Mouse (Mus musculus) embryonic stem cell, embryonic (primary cell): ENCODE data around the gene Scamp3.

Experiments used
- CTCF ChIA-PET, 4 experiments: fragments of 300-600 bp in 2 of 4; fragments of 350-600 bp in 2 of 4; sonication (Branson Sonifier 250); formaldehyde crosslinking; loops; one replicate each; lab custom pipeline; 2022; ENCODE audit warnings: inconsistent platforms in 2 of 4; lab: Charles Lee
- POLR2A ChIA-PET, 4 experiments: fragments of 300-600 bp in 2 of 4; fragments of 350-600 bp in 2 of 4; sonication (Branson Sonifier 250); formaldehyde crosslinking; loops; one replicate each; lab custom pipeline; 2022; ENCODE audit warnings: antibody characterized with exemption in 4 of 4, inconsistent platforms in 1 of 4; lab: Charles Lee

The Scamp3 gene

DNA sequence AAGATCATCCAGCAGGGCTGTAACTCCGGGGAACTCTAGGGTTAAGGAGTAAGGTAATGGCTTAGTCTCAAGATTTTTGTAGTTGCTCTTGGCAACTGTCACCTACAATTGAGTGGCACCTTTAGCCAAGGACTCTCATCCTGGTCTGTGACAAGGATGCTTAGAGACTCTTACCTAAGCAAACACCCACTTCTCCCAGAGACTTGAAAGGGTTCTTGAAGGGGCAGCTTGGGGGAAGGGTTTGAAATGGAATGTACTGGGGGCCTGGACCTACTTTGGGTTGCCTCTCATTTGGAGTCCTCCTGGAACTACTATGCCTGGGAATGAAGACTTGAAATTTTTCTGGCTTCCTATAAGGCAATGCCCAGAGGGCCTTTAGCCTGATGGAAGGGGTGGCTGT, 41.0 kb downstream of the Scamp3 start:
- POLR2A ChIA-PET, result interaction anchor here in 2 of 4 experiments (0.6 to 2.2 kb wide), 8 partner anchors 8 to 735 kb away, joined by 3 to 14 read pairs (median 3); partner anchors contain the start of gene Mtx1 (in 1 of the 2)
- CTCF ChIA-PET, result interaction anchor here in 1 of 4 experiments (3.2 kb wide), 1 partner anchor 25 kb away, joined by 12 read pairs; no protein-coding TSS in a partner anchor

- POLR2A ChIA-PET, result interaction anchor here in 1 of 4 experiments (0.6 kb wide), 1 partner anchor 88 kb away, joined by 3 read pairs; no protein-coding TSS in a partner anchor
- CTCF ChIA-PET, result interaction anchor here in 2 of 4 experiments (0.6 to 3.2 kb wide), 3 partner anchors 23 to 166 kb away, joined by 3 to 12 read pairs (median 4); no protein-coding TSS in a partner anchor
These were observed 42.3 kb downstream of the Scamp3 start for GRCm38 (mm10) chr3:89219546-89219945.

GRCm38 (mm10) chr3:89221167-89221566, 43.9 kb downstream of the Scamp3 start:
- ChIA-PET CTCF (no interaction called here), POLR2A (no interaction called here)

- POLR2A ChIA-PET, result interaction anchor here in 3 of 4 experiments (0.6 to 4.7 kb wide), 24 partner anchors 8 to 212 kb away, joined by 3 to 58 read pairs (median 6); partner anchors contain the start of genes Scamp3 (in 2 of the 3), Thbs3 (in 2 of the 3), Clk2 (in 1 of the 3) and Efna1 (in 1 of the 3)
- CTCF ChIA-PET, result interaction anchor here in 3 of 4 experiments (0.5 to 3.9 kb wide), 7 partner anchors 19 to 256 kb away, joined by 3 to 40 read pairs (median 4); partner anchors contain the start of genes Krtcap2 (in 2 of the 3) and Trim46 (in 1 of the 3)
These were observed 47.5 kb downstream of the Scamp3 start for GRCm38 (mm10) chr3:89224796-89225195.

- CTCF ChIA-PET, result interaction anchor here (0.5 to 3.9 kb wide), 10 partner anchors 16 to 256 kb away, joined by 3 to 40 read pairs (median 3); partner anchors contain the start of genes Krtcap2 (in 2 of the 4), Adam15 (in 1 of the 4) and Trim46 (in 1 of the 4)
- POLR2A ChIA-PET, result interaction anchor here in 3 of 4 experiments (0.6 to 4.7 kb wide), 45 partner anchors 8 to 231 kb away, joined by 3 to 58 read pairs (median 4); partner anchors contain the start of genes Thbs3 (in 3 of the 3), Fam189b (in 2 of the 3), Krtcap2 (in 2 of the 3) and Scamp3 (in 2 of the 3)
These were observed 48.1 kb downstream of the Scamp3 start for GRCm38 (mm10) chr3:89225321-89225815.

DNA sequence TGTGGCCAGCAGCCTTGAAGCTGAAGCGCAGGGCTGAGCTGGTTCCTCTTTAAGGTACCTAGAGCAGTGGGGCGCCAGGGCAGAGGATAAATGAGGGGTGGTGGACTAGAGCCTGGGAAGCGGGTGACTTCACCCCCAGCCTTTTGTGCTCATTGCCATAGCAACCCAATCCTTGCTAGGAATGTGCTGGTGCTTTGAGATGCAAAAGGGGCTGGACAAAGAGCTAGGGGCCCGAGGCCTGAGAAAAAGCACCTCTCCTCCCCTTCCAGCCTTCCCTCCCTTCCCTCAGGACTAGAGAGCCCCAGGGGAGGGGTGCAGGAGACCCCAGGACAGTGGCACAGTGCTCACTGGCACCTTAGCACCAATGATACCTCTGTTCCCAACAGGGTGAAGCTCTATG, 48.6 kb downstream of the Scamp3 start:
- CTCF ChIA-PET, result interaction anchor here in 3 of 4 experiments (0.6 to 3.9 kb wide), 13 partner anchors 12 to 547 kb away, joined by 3 to 40 read pairs (median 3); partner anchors contain the start of genes Krtcap2 (in 2 of the 3), Adam15 (in 1 of the 3), Hcn3 (in 1 of the 3) and Trim46 (in 1 of the 3)
- POLR2A ChIA-PET, result interaction anchor here (0.6 to 4.7 kb wide), 61 partner anchors 9 to 673 kb away, joined by 3 to 58 read pairs (median 4); partner anchors contain the start of genes Thbs3 (in 4 of the 4), Fam189b (in 3 of the 4), Scamp3 (in 3 of the 4) and Gba (in 2 of the 4)

DNA sequence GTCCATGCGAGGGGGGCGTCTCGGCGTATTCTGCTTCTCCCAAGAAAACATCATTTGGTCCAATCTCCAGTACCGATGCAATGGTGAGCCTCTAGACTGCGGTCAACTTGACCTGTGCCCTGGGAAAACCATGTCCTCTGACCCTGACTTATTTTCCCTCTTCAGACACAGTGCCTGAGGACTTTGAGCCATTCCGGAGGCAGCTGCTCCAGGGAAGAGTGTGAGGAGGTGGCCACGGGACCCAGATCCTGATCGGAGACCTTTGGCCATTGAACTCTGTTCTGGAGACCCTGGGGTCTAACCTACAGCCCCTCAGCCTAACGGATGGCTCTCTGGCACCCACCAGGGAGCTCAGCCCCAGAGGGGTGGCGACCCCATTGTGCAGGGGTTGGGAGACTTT, 49.1 kb downstream of the Scamp3 start:
- POLR2A ChIA-PET, result interaction anchor here (0.5 to 4.7 kb wide), 57 partner anchors 9 to 674 kb away, joined by 3 to 58 read pairs (median 4); partner anchors contain the start of genes Thbs3 (in 4 of the 4), Fam189b (in 3 of the 4), Scamp3 (in 3 of the 4) and Gba (in 2 of the 4)
- CTCF ChIA-PET, result interaction anchor here in 3 of 4 experiments (0.5 to 3.9 kb wide), 14 partner anchors 12 to 547 kb away, joined by 3 to 40 read pairs (median 3); partner anchors contain the start of genes Krtcap2 (in 2 of the 3), Adam15 (in 1 of the 3), Hcn3 (in 1 of the 3) and Trim46 (in 1 of the 3)

DNA sequence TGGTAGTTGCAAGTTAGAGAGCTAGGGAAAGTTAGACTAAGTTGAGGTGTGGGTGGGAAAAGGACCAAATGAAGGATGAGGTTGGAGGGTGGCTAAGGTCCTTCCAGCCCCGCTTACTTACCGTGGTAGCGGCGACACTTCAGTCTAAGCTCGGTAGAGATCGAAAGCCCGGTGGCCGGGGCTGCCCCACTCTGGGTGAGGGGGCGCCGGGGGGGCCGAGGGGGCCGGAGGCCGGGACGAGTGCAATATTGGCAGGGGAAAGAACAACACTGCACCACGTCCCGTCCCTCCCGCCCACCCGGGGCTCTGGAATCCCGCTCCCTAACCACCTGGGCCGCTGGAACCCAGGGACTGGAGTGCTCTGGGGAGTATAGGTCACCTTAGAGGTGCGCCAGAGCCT, 49.6 kb downstream of the Scamp3 start, which contains the start of gene Mtx1:
Gene Mtx1, minus strand, starts transcription at position 189 of the 400 bp plus-strand sequence.
- CTCF ChIA-PET, result interaction anchor here in 3 of 4 experiments (0.5 to 3.9 kb wide), 9 partner anchors 13 to 223 kb away, joined by 3 to 40 read pairs (median 4); partner anchors contain the start of genes Krtcap2 (in 3 of the 3) and Trim46 (in 2 of the 3)
- POLR2A ChIA-PET, result interaction anchor here (0.5 to 4.7 kb wide), 33 partner anchors 9 to 653 kb away, joined by 3 to 58 read pairs (median 4); partner anchors contain the start of genes Thbs3 (in 3 of the 4), Hcn3 (in 2 of the 4), Krtcap2 (in 2 of the 4) and Scamp3 (in 2 of the 4)

DNA sequence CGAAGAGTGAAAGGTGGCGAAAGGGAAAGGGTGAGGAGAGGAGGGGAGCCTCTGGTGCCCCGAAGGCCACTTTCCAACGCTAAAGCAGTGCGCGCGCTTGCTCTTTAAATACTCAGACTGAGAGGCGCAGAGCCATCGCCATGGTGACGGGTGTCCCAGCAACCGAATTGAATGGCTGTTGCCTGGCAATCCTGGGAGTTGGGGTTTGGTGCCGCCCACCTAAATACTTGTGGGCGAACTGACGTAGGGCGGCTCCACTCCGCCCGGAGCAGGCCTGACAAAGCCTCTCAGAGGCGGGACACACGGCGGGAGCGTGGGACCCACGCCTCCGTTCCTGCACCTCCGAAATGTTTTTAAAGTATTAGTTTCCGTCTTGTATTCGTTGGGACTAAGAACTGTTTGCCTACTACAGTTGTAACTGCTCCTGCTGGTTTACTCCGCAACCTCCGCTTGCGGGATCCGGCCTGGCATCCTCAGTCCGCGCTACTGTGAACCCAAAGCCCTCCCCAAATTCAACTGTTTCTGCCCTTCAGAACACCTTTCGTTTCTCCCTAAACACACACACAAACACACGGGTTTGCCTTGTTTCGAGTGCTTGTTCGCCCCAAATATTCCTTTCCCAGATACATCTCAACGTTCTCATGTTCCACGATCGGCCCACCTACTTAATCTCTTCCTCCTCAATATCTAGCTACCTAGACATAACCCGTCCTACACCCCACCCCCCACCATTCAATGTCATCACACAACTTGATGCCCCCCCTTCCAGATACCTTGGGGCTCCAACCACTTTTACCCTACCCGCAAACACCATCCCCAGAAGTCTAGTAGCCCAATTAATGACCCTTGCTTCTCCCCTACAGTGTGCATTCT, 50.3 kb downstream of the Scamp3 start:
- ChIA-PET CTCF (interaction anchor here in 3 of 4 experiments (0.6 to 3.9 kb wide), 7 partner anchors 16 to 228 kb away, joined by 3 to 40 read pairs (median 3); partner anchors contain the start of genes Krtcap2 (in 3 of the 3) and Trim46 (in 2 of the 3)), POLR2A (interaction anchor here in 3 of 4 experiments (0.5 to 4.7 kb wide), 13 partner anchors 9 to 653 kb away, joined by 3 to 58 read pairs (median 11); partner anchors contain the start of genes Krtcap2 (in 2 of the 3), Thbs3 (in 2 of the 3), Trim46 (in 2 of the 3) and Gba (in 1 of the 3))

DNA sequence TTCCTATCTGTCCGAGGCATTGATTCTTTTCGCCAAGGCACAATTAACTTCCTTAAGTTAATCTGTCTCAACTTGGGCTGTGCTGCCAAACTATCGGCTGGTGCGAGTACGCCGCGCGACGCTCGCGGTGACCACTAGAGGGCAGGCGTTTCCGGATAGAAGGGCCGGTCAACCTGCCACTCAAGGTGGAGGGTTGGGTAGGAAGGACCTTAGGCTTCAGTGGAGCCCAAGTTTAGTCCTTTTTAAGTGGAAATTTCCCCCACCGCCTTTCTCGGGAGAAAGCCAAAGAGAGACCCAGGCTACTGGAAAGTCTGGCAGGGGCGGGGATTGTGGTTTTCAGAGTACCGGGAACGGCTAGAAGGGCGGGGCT, 50.9 kb downstream of the Scamp3 start:
- CTCF ChIA-PET, result no interaction called here
- POLR2A ChIA-PET, result no interaction called here

- CTCF ChIA-PET, result interaction anchor here in 1 of 4 experiments (1.3 to 6.7 kb wide), 2 partner anchors 16 to 92 kb away, joined by 5 to 81 read pairs; partner anchors contain the start of genes Krtcap2 and Trim46
These were observed 51.6 kb downstream of the Scamp3 start, which contains the start of gene Muc1 for GRCm38 (mm10) chr3:89228836-89229235. Gene Muc1, plus strand, starts transcription at chr3:89229057.

DNA sequence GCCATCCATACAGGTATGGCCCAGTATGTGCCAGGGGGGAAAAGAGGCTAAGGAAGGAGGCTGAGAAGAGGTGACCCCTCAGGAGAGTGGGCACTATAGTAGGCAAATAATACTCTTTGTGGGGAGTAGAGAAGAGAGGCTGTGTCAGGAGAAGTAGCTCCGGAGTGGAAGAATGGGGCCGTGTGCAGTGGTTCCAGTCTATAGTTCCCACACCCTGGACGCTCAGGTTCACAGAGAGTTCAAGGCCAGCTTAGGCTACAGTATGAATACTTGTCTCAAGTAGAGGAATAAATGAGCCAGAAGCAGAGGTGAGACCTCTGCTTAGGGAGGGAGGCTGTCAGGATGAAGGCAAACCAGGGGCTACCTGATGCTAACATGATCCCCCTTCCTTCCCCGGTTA, 52.0 kb downstream of the Scamp3 start:
- CTCF ChIA-PET, result interaction anchor here in 2 of 4 experiments (0.5 to 6.7 kb wide), 6 partner anchors 13 to 653 kb away, joined by 3 to 81 read pairs (median 3); partner anchors contain the start of genes Krtcap2 (in 1 of the 2) and Trim46 (in 1 of the 2)
- POLR2A ChIA-PET, result interaction anchor here in 2 of 4 experiments (0.8 to 1.4 kb wide), 3 partner anchors 15 to 177 kb away, joined by 3 to 4 read pairs (median 3); partner anchors contain the start of gene Krtcap2 (in 1 of the 2)

More at GRCm38 (mm10) chr3:89228836-89229235, 51.6 kb downstream of the Scamp3 start, which contains the start of gene Muc1:
- POLR2A ChIA-PET, result interaction anchor here in 2 of 4 experiments (0.8 to 1.4 kb wide), 3 partner anchors 15 to 178 kb away, joined by 3 to 4 read pairs (median 3); partner anchors contain the start of gene Krtcap2 (in 1 of the 2)

DNA sequence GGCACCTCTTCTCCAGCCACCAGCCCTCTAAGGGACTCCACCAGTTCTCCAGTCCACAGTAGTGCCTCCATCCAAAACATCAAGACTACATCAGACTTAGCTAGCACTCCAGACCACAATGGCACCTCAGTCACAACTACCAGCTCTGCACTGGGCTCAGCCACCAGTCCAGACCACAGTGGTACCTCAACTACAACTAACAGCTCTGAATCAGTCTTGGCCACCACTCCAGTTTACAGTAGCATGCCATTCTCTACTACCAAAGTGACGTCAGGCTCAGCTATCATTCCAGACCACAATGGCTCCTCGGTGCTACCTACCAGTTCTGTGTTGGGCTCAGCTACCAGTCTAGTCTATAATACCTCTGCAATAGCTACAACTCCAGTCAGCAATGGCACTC, 53.3 kb downstream of the Scamp3 start:
- POLR2A ChIA-PET, result interaction anchor here in 3 of 4 experiments (0.6 to 1.7 kb wide), 11 partner anchors 13 to 235 kb away, joined by 3 to 7 read pairs (median 3); partner anchors contain the start of genes Fam189b (in 1 of the 3) and Thbs3 (in 1 of the 3)
- CTCF ChIA-PET, result interaction anchor here (0.6 to 6.7 kb wide), 8 partner anchors 12 to 16 kb away, joined by 3 to 81 read pairs (median 4); partner anchors contain the start of genes Krtcap2 (in 3 of the 4) and Trim46 (in 3 of the 4)

- ChIA-PET CTCF (interaction anchor here (0.5 to 6.7 kb wide), 7 partner anchors 11 to 218 kb away, joined by 3 to 81 read pairs (median 6); partner anchors contain the start of genes Krtcap2 (in 3 of the 4) and Trim46 (in 3 of the 4)), POLR2A (interaction anchor here in 3 of 4 experiments (0.7 to 1.7 kb wide), 8 partner anchors 12 to 236 kb away, joined by 3 to 7 read pairs (median 4); partner anchors contain the start of gene Thbs3 (in 1 of the 3))
These were observed 54.1 kb downstream of the Scamp3 start for GRCm38 (mm10) chr3:89231345-89231744.

DNA sequence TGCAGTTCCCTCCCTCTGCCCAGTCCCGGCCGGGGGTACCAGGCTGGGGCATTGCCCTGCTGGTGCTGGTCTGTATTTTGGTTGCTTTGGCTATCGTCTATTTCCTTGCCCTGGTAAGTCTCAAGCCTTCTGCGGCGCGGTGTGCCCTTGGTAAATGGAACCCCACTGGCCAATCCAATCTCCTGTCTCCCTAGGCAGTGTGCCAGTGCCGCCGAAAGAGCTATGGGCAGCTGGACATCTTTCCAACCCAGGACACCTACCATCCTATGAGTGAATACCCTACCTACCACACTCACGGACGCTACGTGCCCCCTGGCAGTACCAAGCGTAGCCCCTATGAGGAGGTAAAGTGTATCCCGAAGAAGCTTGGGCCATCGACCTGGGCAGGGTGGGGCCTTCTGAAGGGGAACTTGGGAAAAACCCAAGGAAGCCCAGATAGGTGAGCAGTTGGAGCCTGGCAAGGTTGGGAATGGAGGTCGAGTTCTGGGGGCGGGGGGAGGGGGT, 54.6 kb downstream of the Scamp3 start:
- ChIA-PET CTCF (interaction anchor here in 3 of 4 experiments (0.5 to 6.7 kb wide), 5 partner anchors 11 to 217 kb away, joined by 4 to 81 read pairs (median 7); partner anchors contain the start of genes Krtcap2 (in 2 of the 3) and Trim46 (in 2 of the 3)), POLR2A (interaction anchor here in 2 of 4 experiments (0.6 to 1.7 kb wide), 3 partner anchors 12 to 48 kb away, joined by 3 to 4 read pairs (median 3); no protein-coding TSS in a partner anchor)
